Mouse (Mus musculus) bone marrow, adult 2 months (tissue): ENCODE results near the gene Cenpn. TPM values are rescaled to one million over a fixed set of nuclear protein-coding genes. Genes with fewer than 3 reads are reported as not detected.

Source experiments
- H3K27ac ChIP-seq: fragments of 200-500 bp; 2 replicates; pipeline ENCODE4 v1.5.1; 2012; ENCODE audit warnings: low read depth, mild to moderate bottlenecking, control low read depth, inconsistent platforms, low read length; ENCODE audit not compliant: control insufficient read depth, poor library complexity, insufficient read depth
- H3K4me1 ChIP-seq: fragments of 200-500 bp; 2 replicates; pipeline ENCODE4 v1.6.1; 2011; ENCODE audit warnings: low read length; ENCODE audit not compliant: control insufficient read depth, insufficient read depth
- H3K4me3 ChIP-seq: fragments of 200-500 bp; replicated peaks from 2 replicates; pipeline ENCODE3; 2011; ENCODE audit warnings: mild to moderate bottlenecking, low read depth, low read length, control low read depth; ENCODE audit not compliant: control insufficient read depth
- CTCF ChIP-seq: fragments of 200-500 bp; IDR thresholded peaks from 2 replicates; pipeline ENCODE4 v1.5.1; 2011; ENCODE audit warnings: low read length, control low read depth; ENCODE audit not compliant: control insufficient read depth, insufficient read depth
- POLR2A ChIP-seq: fragments of 200-500 bp; IDR thresholded peaks from 2 replicates; pipeline ENCODE4 v1.6.1; 2011; ENCODE audit warnings: low read depth, mild to moderate bottlenecking, control low read depth, low read length, borderline replicate concordance; ENCODE audit not compliant: control insufficient read depth
- WGBS: fragments of 180-500 bp; shearing (Covaris S2); methylation state at CpG from one replicate; pipeline ENCODE4 v1.1.7; 2018; 5-methylcytosine and 5-hydroxymethylcytosine counted together
- polyA plus RNA-seq: library from polyadenylated mRNA; stranded (reverse); fragments of >200 nt; gene quantifications from 2 replicates; pipeline ENCODE4 v1.2.4, GENCODE M21; 2011; ENCODE audit warnings: low replicate concordance; ENCODE audit not compliant: missing spikeins, insufficient read depth, insufficient read length

Cenpn gene
- polyA plus RNA-seq, 1 experiment, result 21.8 TPM

GRCm38 (mm10) chr8:116943555-116944384 lies 22.2 kb downstream of the Cenpn start:
- under 1% methylated on average over 62 of the region's 62 CpGs for WGBS
- peaks cover 1% of the 10 kb centered on the region; the same call in 1 of the 2 replicates for H3K4me1 ChIP-seq

GRCm38 (mm10) chr8:116944385-116944696 lies 22.8 kb downstream of the Cenpn start:
- H3K4me3 ChIP-seq, result no peak overlapping the region
- no peak overlapping the region for H3K27ac ChIP-seq
- WGBS, result 5% methylated on average over 4 of the region's 4 CpGs
- H3K4me1 ChIP-seq, result peaks cover 1% of the 10 kb centered on the region; the same call in 1 of the 2 replicates
- TF ChIP-seq CTCF, result no peak
- TF ChIP-seq POLR2A, result no peak

More at GRCm38 (mm10) chr8:116943555-116944384, 22.2 kb downstream of the Cenpn start:
- TF ChIP-seq POLR2A, result no peak
- Histone ChIP-seq H3K4me3 (peak overlapping the region; percentile 96), H3K27ac (peak overlapping the region; percentile 26)

- WGBS, result 70% methylated on average over 9 of the region's 9 CpGs
- TF ChIP-seq POLR2A (no peak), CTCF (no peak)
- Histone ChIP-seq H3K4me1 (peaks cover 1% of the 10 kb centered on the region; the same call in 1 of the 2 replicates), H3K27ac (no peak overlapping the region), H3K4me3 (no peak overlapping the region)
Observed at GRCm38 (mm10) chr8:116945169-116945910, 23.8 kb downstream of the Cenpn start.

GRCm38 (mm10) chr8:116946268-116946838 lies 24.8 kb downstream of the Cenpn start:
- WGBS, result 42% methylated on average over 21 of the region's 21 CpGs
- peak overlapping the region; percentile 54 for H3K27ac ChIP-seq
- peaks cover 1% of the 10 kb centered on the region; the same call in 1 of the 2 replicates for H3K4me1 ChIP-seq
- TF ChIP-seq CTCF (no peak), POLR2A (no peak)
- H3K4me3 ChIP-seq, result peak overlapping the region; percentile 38

GRCm38 (mm10) chr8:116946851-116947250 lies 25.3 kb downstream of the Cenpn start:
- no peak overlapping the region for H3K27ac ChIP-seq
- H3K4me1 ChIP-seq, result peaks cover 1% of the 10 kb centered on the region; the same call in 1 of the 2 replicates

GRCm38 (mm10) chr8:116947589-116947988 lies 26.1 kb downstream of the Cenpn start:
- H3K27ac ChIP-seq, result no peak overlapping the region
- peaks cover 1% of the 10 kb centered on the region; the same call in 1 of the 2 replicates for H3K4me1 ChIP-seq
- no peak overlapping the region for H3K4me3 ChIP-seq
- TF ChIP-seq CTCF, result no peak
- TF ChIP-seq POLR2A, result no peak
- WGBS, result 63% methylated on average over 7 of the region's 7 CpGs

More at GRCm38 (mm10) chr8:116946851-116947250, 25.3 kb downstream of the Cenpn start:
- no peak for TF ChIP-seq POLR2A
- no peak for TF ChIP-seq CTCF
- H3K4me3 ChIP-seq, result peak overlapping the region; percentile 38
- 72% methylated on average over 6 of the region's 6 CpGs for WGBS

GRCm38 (mm10) chr8:116951369-116951768 lies 29.8 kb downstream of the Cenpn start:
- TF ChIP-seq CTCF (no peak), POLR2A (no peak)

GRCm38 (mm10) chr8:116951778-116952177 lies 30.2 kb downstream of the Cenpn start:
- 88% methylated on average over 2 of the region's 2 CpGs for WGBS
- Histone ChIP-seq H3K4me3 (no peak overlapping the region), H3K4me1 (no peaks in the 10 kb centered on the region; the same call in 1 of the 2 replicates), H3K27ac (no peak overlapping the region)
- TF ChIP-seq CTCF, result no peak
- TF ChIP-seq POLR2A, result no peak

More at GRCm38 (mm10) chr8:116951369-116951768, 29.8 kb downstream of the Cenpn start:
- Histone ChIP-seq H3K4me3 (no peak overlapping the region), H3K27ac (no peak overlapping the region), H3K4me1 (no peaks in the 10 kb centered on the region; the same call in 1 of the 2 replicates)
- 73% methylated on average over 5 of the region's 5 CpGs for WGBS
